Mouse (Mus musculus): ENCODE results near the gene Kcnj11.

Kcnj11 gene

DNA sequence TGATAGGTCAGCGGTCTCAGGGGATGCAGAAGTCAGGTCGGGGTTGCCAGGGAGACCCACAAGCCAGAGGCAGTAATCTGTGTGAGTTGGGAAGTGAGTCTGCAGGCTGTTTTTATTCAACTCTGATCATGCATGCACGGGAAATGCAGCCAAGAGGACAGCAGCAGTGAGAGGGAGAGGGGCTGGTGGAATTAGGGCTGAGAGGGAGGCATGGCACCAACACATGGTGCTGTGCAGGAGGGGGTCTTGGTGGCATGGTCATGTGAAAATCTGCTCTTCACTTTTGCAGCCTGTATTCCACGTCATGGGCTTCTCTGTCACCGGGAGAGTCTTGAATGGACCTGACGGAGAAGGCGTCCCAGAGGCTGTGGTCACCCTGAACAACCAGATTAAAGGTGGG, 50.6 kb downstream of the Kcnj11 start:
- DNase-seq (ENCODE audit: low read depth, low spot score) = no peak

DNA sequence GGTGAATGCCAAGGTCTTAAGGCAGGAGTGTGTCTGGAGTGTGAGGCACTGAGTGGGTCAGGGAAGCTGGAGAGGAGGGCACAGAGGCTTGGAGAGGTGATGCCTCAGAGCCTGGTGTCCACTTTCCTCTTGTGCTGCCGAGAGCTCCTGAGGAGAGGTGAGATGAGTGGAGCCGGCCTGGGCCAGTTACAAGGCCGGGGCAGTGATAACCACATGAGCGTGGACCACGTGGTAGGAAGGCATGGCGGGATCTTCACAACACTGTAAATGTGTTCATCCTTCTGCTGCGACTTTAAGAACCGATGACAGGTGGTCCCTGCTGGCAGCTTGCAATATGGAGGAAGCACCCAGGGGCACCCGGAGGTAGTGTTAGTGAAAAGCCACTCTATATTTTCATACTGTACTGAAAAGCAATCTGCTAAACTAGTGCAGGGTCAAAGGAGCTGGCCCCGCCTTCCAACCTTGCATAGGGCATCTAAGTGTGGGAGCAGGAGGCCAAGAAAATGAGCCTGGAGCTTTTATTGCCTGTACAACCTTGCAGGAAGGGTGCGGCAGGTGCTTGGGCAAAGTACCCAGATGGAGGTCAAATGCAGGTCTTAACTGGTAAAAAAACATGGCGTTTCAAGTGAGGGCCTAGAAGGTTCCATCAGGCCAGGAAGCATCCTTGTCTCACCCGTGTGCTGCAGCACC, 52.5 kb downstream of the Kcnj11 start:
- no peak for DNase-seq (ENCODE audit: low read depth, low spot score)

DNA sequence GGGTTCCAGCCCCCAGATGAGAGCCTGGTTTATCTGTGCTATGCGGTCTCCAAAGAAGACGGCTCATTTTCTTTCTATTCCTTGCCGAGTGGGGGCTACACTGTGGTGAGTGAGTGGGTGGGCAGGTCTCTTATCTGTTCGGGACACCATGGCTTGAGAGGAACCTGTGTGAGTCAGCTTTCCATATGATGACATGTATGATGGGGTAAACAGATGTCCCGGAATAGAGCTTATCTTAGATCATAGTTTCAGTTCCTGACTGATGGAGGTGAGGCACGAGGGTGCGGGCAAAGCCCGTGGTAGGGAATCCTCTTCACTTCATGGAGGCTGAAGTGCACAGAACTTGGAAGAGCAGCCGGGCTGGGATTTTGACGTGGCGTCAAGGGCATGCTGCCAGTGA, 54.7 kb downstream of the Kcnj11 start:
- no peak for DNase-seq (ENCODE audit: low read depth, low spot score)

DNA sequence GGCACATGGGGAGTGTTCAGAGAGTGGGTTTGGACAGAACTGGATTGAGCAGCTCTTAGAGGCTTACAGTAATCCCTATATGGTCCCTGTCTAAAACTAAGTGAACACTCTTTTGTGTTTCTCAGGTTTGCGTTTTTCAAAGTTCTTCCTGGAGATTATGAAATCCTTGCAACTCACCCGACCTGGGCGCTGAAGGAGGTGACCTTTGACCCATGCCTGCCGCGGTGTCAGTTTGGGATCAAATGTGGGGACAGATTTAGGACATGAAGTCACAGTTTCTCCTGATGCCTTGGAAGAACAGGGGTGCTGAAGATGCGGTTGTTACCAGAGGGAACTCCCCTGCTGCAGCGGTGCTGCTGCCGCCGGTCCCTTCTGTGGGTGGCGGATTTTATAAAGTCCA, 56.5 kb downstream of the Kcnj11 start:
- DNase-seq (ENCODE audit: low read depth, low spot score) = no peak
